Mouse (Mus musculus): ENCODE measurements at regions not wholly inside any gene's neighbourhood (a gene's known extent, or its start where the extent isn't known, plus 50 kb on each side); places are given as distances from the start of the nearest gene placed in this dataset.

DNA sequence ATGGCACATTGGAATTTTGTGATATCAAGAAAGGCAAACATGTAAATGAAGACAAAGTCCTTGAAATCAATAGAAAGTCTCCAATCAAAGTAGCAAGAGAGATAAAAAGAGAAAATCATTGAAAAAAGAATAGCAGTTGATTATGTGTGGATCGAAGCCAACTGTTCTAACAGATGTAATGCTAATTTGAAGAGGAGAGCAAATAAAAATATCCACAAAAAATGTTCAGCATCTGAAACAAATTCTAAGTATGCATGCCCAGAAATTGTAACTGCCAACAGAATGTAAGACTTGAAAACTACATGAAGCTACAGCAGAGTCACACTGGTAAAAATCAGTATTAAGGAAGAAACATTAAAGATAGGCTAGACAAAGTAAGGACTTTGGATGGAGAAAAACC lies 587.2 kb upstream of the Galntl6 start:
- no peak for DNase-seq (ENCODE audit: low spot score in 2 of 2)

DNA sequence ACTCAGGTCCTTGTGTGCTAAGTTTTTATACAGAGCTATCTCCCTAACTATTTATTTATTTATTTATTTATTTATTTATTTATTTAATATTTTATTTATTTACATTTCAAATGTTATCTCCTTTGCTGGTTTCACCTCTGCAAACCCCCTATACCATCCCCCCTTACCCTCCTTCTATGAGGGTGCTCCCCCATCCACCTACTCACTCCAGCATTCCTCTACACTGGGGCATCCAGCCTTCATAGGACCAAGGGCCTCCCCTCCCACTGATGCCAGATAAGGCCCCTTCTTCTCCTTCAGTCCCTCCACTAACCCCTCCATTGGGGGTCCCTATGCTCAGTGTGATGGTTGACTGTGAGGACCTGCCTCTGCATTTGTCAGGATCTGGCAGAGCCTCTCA lies 579.0 kb upstream of the Galntl6 start:
- DNase-seq (ENCODE audit: low spot score in 2 of 2) = no peak

DNA sequence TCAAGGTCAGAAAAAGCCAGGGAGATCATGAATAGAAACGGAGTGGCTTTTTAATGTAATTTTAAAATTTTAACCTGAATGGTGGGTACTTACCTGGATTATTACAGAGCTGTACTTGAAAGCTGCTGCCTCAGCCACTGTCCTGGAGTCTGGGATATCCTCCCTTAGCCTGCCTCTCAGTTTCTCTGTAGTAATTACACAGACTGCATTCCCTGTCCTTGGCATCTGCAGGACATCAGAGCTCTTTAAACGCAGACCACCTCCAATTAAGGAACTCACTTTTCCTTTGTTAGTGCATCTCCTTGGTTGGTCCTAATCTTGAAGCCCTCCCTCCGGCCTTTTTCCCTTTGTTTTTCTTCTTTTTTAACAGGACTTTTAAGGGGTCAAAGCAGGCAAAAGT lies 565.8 kb upstream of the Galntl6 start:
- DNase-seq (ENCODE audit: low spot score in 2 of 2) = no peak

DNA sequence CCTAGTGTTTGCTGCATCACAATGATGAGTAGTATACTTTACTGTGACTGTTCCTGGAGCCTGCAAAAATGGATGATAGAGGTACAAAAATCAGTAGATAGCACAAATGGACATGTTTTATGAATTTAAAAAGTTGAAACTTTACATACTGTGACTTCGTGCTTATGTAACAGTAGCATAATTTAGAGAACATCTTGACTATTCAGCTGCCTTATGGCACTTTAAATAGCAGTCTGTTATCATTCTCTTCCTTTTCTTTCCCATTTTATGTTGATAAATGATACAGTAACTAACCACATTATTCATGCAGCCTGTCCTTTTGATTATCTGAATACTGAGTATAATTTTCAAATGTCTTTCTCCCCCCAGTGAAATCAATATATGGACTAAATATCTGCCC lies 561.8 kb upstream of the Galntl6 start:
- DNase-seq (ENCODE audit: low spot score in 2 of 2) = no peak

DNA sequence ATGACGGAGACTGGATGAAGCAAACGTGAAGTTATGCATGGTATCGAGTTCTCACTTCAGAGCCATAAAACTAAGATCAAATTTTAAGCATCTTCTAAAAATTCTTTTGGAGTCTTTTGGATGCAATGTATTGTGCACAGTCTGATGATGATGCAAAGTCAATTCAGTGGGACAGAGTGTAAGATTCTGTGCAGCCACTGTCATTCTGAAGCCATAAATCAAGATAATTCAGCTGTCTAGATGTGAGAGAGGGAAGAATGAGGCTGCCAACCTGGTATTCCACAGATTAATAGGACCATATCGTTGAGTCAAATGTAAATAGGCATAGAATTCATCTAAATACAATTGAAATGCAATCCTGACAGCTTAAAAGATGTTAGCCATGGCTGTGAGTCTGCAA lies 536.2 kb upstream of the Galntl6 start:
- DNase-seq (ENCODE audit: low spot score in 2 of 2) = no peak

DNA sequence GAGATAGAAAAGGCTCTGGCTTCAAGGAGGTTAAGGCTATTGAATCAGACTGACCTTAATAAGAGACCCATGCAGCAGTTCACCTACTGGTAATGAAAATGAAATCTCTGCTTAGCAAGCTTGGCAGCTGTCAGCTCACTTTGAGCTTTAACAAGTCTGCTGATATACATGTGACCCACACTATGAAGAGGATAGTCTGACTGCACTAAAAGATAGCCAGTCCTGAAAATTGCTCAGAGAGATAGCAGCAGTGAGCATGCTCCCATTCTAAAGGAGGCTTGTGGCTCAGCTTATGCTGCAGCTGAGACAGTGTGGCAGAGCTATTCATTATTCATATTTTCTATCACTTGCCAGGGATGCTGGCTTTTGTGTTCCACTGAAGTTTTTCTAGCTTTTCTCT lies 491.2 kb upstream of the Galntl6 start:
- no peak for DNase-seq (ENCODE audit: low spot score in 2 of 2)

DNA sequence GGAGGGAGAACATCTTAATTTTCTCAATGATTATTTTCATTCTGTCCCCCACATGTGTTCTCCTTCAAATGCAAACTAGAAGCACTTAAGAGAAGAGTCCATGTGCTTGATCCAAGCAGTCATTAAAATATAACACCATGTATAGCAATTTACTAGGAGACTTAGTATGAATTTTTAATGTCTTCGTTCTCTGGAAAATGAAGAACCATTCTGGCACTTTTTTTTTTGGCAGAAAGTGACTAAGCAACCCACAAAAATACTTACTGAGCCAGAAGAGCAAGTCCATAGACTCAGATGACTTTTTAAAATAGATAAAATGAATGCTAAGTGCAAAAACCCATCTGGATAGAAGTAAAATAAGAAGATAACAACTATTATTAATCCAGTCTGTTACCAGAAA lies 477.3 kb upstream of the Galntl6 start:
- no peak for DNase-seq (ENCODE audit: low spot score in 2 of 2)

DNA sequence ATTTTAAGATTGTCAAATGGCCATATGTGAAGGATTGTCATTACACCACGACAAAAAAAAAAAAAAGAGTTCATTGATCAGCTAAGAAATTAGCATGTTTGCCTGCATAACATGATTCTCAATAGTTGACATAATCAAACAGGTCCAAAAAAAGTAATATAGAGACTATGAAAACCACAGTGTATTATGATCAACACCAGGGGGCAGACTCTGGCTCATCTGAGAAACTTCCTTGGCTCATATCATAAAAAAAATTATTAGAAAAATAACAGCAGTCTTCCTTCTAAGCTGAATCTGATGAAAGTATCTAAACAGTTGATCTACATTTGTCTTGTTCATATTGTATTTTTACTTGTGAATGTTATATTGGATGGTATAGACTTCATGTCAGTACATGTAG lies 472.3 kb upstream of the Galntl6 start:
- DNase-seq (ENCODE audit: low spot score in 2 of 2) = no peak

DNA sequence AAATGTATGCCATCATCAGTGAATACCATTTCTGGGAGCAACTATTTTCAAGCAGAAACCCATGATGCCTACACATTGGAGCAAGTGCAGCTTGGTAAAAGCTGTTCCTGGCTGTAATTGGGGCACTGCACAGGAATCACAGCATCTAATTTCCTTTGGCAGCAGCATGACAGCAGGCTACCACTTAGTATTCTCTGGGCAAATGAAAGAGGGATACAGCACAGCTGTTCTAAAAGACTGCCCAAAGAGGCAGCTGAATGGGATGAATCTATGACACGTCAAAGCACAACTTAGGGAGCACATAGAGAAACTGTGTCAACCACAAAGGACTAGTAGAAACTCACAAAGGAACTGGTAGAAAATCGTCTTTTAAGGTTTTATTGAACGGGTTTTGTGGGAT lies 440.5 kb upstream of the Galntl6 start:
- DNase-seq (ENCODE audit: low spot score in 2 of 2) = peak; percentile 1 to 6

DNA sequence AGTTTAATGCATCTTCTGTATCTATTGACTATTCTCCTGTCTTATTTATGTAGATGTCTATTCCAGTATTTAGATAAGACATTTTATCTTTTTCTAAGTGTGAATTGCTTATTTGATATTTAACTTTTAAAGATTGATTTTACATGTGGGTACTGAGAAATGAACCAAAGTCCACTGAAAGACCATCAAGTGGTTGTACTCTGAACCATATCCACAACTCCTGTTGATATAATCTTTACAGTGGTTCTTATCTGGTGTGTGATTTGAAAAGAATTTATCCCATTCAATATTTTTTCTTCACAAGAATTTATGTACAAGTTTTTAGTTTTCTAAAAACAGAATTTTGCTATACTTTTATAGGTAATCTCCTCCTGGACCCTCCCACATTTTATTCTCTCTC lies 422.6 kb upstream of the Galntl6 start:
- DNase-seq (ENCODE audit: low spot score in 2 of 2) = no peak

All from left cerebral cortex, adult 18-20 months (tissue).